14 mouse cellular contexts compared by ENCODE assay signal in the genomic region with DNA sequence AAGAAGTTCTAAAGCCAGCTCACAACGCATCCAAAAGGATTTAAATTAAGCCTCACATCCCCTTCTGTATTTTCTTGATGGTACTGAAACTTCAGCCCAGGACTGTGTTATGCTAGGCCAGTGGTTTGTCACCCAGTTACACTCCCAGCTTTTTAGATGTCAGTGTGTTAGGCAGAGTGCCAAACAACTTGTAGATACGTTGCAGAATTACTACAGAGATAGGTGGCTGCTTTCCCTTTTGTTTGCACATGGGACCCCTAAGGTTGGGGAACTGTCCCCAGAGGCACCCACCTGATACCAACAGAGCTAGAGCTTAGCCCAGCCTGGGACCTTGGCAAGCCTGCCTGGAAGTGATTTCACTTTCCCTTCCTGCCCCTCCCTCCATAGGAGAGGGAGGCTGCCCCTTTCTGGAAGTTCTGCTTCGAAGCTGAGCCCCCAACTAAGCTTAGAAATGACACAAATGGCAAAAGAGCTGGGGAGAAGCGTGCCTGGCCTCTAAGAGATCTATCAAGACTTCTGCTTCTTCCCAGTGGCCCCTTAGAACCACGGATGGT. TPM values are rescaled to one million over a fixed set of nuclear protein-coding genes. Genes with fewer than 3 reads are reported as not detected.
DNase-seq lines count a peak whose midpoint lies in the region; ATAC-seq and TF ChIP-seq lines count a peak whose summit lies in the region.
"Had no signal": no experiment of that assay in that cellular context is flagged by ENCODE, and none has a peak within 500 bp of the region (broad histone marks: within the 10 kb centered on the region; RNA-seq: fewer than 3 reads in every experiment).

No protein-coding gene starts in this region.

- H3K79me2 ChIP-seq in macrophage (ENCODE audit: inconsistent target), result no peaks in the 10 kb centered on the region; the same call in 1 of the 2 replicates

- peak overlapping the region; percentile 42; the same call in 1 of the 2 replicates for H3K9ac ChIP-seq in heart, embryonic 16.5 days (ENCODE audit: low read length)
- no peak overlapping the region for H3K9ac ChIP-seq in neural tube, embryonic 15.5 days (replicated peaks)
- H3K9ac ChIP-seq: hindbrain, embryonic 12.5 days had no signal

- H3K4me1 ChIP-seq in heart, embryonic 16.5 days (ENCODE audit: control insufficient read depth, insufficient read depth, low read length), result peaks cover 52% of the 10 kb centered on the region
- H3K4me1 ChIP-seq in neural tube, embryonic 15.5 days, result no peaks in the 10 kb centered on the region

- intact Hi-C loops in gastrocnemius, adult 2 months (cut with DNase I), result loop anchor here (2.0 kb wide), 1 partner anchor 14 kb away; no protein-coding TSS in a partner anchor

- H3K4me2 ChIP-seq in heart, embryonic 16.5 days (ENCODE audit: low read depth, low read length), result no peak overlapping the region
- H3K4me2 ChIP-seq in neural tube, embryonic 15.5 days, result no peak overlapping the region
- H3K4me2 ChIP-seq: hindbrain, embryonic 12.5 days had no signal

- 0 out of 2 replicates have a peak, but pooled peaks have one; percentile 39 for ATAC-seq in heart, embryonic 16.5 days (replicated peaks; ENCODE audit: extremely low read depth, insufficient read depth, low FRiP score)
- ATAC-seq in neural tube, embryonic 15.5 days (ENCODE audit: low FRiP score), result no peak
- ATAC-seq: forebrain, embryonic 16.5 days had no signal

- H3K27ac ChIP-seq in gastrocnemius, adult 2 months, result peak overlapping the region; percentile 82
- H3K27ac ChIP-seq in heart, embryonic 16.5 days (ENCODE audit: low read length), result peak overlapping the region; percentile 63
- H3K27ac ChIP-seq in macrophage, result peak overlapping the region; percentile 16; the same call in 1 of the 2 replicates
- no peak overlapping the region for H3K27ac ChIP-seq in neural tube, embryonic 15.5 days (replicated peaks)
- H3K27ac ChIP-seq: hindbrain, embryonic 12.5 days; midbrain, embryonic 10.5 days had no signal

- peaks cover under 1% of the 10 kb centered on the region; the same call in 1 of the 2 replicates for H3K36me3 ChIP-seq in heart, embryonic 16.5 days (ENCODE audit: control insufficient read depth, insufficient read depth)
- no peaks in the 10 kb centered on the region for H3K36me3 ChIP-seq in macrophage (ENCODE audit: inconsistent target)
- H3K36me3 ChIP-seq in neural tube, embryonic 15.5 days, result no peaks in the 10 kb centered on the region
- H3K36me3 ChIP-seq: hindbrain, embryonic 12.5 days had no signal

- TF ChIP-seq CTCF in gastrocnemius, adult 2 months (IDR thresholded peaks at IDR 0.05), result no peak

- 56% methylated on average over 5 of the region's 5 CpGs for WGBS in heart, embryonic 16.5 days
- WGBS in macrophage (ENCODE audit: missing documents), result 18% methylated on average over 5 of the region's 5 CpGs
- 82% methylated on average over 5 of the region's 5 CpGs for WGBS in neural tube, embryonic 15.5 days

- H3K4me3 ChIP-seq in gastrocnemius, adult 2 months, result peak overlapping the region; percentile 11; the same call in 1 of the 2 replicates
- H3K4me3 ChIP-seq in heart, embryonic 16.5 days (ENCODE audit: low read length), result no peak overlapping the region
- no peak overlapping the region for H3K4me3 ChIP-seq in macrophage (ENCODE audit: inconsistent target)
- H3K4me3 ChIP-seq in neural tube, embryonic 15.5 days (replicated peaks), result no peak overlapping the region
- H3K4me3 ChIP-seq: hindbrain, embryonic 12.5 days; midbrain, embryonic 10.5 days had no signal

- H3K9me3 ChIP-seq in heart, embryonic 16.5 days (replicated peaks; ENCODE audit: control insufficient read depth, low read length), result no peaks in the 10 kb centered on the region
- no peaks in the 10 kb centered on the region for H3K9me3 ChIP-seq in neural tube, embryonic 15.5 days (replicated peaks)
- H3K9me3 ChIP-seq: hindbrain, embryonic 12.5 days; midbrain, embryonic 10.5 days had no signal

- no peaks in the 10 kb centered on the region for H3K27me3 ChIP-seq in heart, embryonic 16.5 days (ENCODE audit: control insufficient read depth, insufficient read depth, low read length)
- no peaks in the 10 kb centered on the region for H3K27me3 ChIP-seq in neural tube, embryonic 15.5 days (replicated peaks)
- H3K27me3 ChIP-seq: hindbrain, embryonic 12.5 days had no signal

- no peak for DNase-seq in gastrocnemius, adult 2 months
- DNase-seq in gastrocnemius, postnatal 4 days (ENCODE audit: low spot score in 2 of 2), result no peak
- peak; percentile 33 for DNase-seq in thymus, postnatal 14 days
- no peak for DNase-seq in thymus, postnatal 10 days (ENCODE audit: low spot score in 2 of 2)
- DNase-seq in yolk sac, embryonic 10.5 days (ENCODE audit: low spot score), result no peak
- DNase-seq: adrenal gland, adult 2 months; cerebellum, adult 11 months; right cerebral cortex, postnatal 4 days had no signal

RNA-seq across cellular contexts. Expression of a gene that starts 39.4 kb away (rescaled TPM):
- total RNA-seq in gastrocnemius, adult 2 months (2021), result under 1 TPM; 0.38 to 0.39 TPM
- 1 to 10 TPM; 2.6 to 2.9 TPM for total RNA-seq in gastrocnemius, postnatal 4 days (2021)
- polyA plus RNA-seq in heart, embryonic 16.5 days (2015; fragmentation: Nextera tagmentation; extraction: Ambion mirVana), result 5.9 and 10.9 TPM in 2 replicates
- 1 to 10 TPM in 13 of 26 experiments, under 1 TPM in 4, not detected in 9; 0.37 to 4.3 (median 2.0) TPM for total RNA-seq in macrophage (2018; cell fraction: chromatin; rRNA removed)
- 1 to 10 TPM; 2.5 to 5.5 (median 3.4) TPM for total RNA-seq in macrophage (2018; cell fraction: cytosol; rRNA removed)
- 1 to 10 TPM in 15 of 26 experiments, under 1 TPM in 8, not detected in 3; 0.60 to 4.1 (median 1.5) TPM for total RNA-seq in macrophage (2018; cell fraction: nucleus; rRNA removed)
- polyA plus RNA-seq in macrophage (2018), result 2.6 to 5.6 TPM (median 3.4 TPM) in 3 replicates
- polyA plus RNA-seq in neural tube, embryonic 15.5 days (2015; fragmentation: Nextera tagmentation; extraction: Ambion mirVana), result 4.2 and 10.1 TPM in 2 replicates

RNA-seq across cellular contexts. Expression of a gene that starts 52.5 kb away (rescaled TPM):
- 100 to 1,000 TPM in 1 of 2 experiments, 10 to 100 TPM in 1; 93.9 to 125 TPM for total RNA-seq in gastrocnemius, adult 2 months (2021)
- 100 to 1,000 TPM; 153 to 176 TPM for total RNA-seq in gastrocnemius, postnatal 4 days (2021)
- 374 and 420 TPM in 2 replicates for polyA plus RNA-seq in heart, embryonic 16.5 days (2015; fragmentation: Nextera tagmentation; extraction: Ambion mirVana)
- total RNA-seq in macrophage (2018; cell fraction: chromatin; rRNA removed), result 10 to 100 TPM in 19 of 26 experiments, 1 to 10 TPM in 7; 2.4 to 30.8 (median 18.1) TPM
- 10 to 100 TPM; 42.4 to 74.6 (median 56.6) TPM for total RNA-seq in macrophage (2018; cell fraction: cytosol; rRNA removed)
- 10 to 100 TPM; 12.2 to 39.2 (median 23.1) TPM for total RNA-seq in macrophage (2018; cell fraction: nucleus; rRNA removed)
- 39.4 to 69.2 TPM (median 46.2 TPM) in 3 replicates for polyA plus RNA-seq in macrophage (2018)
- polyA plus RNA-seq in neural tube, embryonic 15.5 days (2015; fragmentation: Nextera tagmentation; extraction: Ambion mirVana), result 107 and 110 TPM in 2 replicates
